Mouse (Mus musculus): ENCODE measurements around the gene Hypk.

DNA sequence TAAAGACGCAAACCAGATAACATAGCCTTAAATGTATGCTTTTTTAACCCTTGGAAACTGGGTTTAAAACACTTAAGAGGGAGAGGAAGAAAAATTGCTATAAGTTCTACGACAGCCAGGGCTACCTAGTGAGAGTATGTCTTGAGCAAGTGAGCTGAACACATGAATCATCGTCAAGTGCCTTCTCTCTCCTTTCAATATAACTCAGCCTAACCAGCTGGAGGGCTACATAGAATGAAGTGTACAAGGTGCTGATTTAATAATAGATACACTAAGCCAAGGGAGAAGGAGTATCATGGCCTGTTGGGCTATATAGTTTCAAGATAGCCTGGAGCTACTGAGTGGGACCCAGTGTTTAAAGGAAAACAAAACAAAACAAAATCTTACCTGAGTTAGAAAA lies 34.6 kb upstream of the Hypk start:
- TF ChIP-seq CTCF (IDR thresholded peaks at IDR 0.05; ENCODE audit: low read depth) (no peak), EP300 (IDR thresholded peaks at IDR 0.05; ENCODE audit: low read depth) (no peak)
